Mouse (Mus musculus): ENCODE measurements at regions not wholly inside any gene's neighbourhood (a gene's known extent, or its start where the extent isn't known, plus 50 kb on each side); places are given as distances from the start of the nearest gene placed in this dataset.
A peak's percentile ranks its signal among the peaks of the same experiment; 100 is the strongest.

GRCm38 (mm10) chr17:4620361-4620760, 373.8 kb upstream of the Arid1b start:
- TF ChIP-seq GATA4 (IDR thresholded peaks at IDR 0.05; ENCODE audit: insufficient replicate concordance, low read length) = no peak

DNA sequence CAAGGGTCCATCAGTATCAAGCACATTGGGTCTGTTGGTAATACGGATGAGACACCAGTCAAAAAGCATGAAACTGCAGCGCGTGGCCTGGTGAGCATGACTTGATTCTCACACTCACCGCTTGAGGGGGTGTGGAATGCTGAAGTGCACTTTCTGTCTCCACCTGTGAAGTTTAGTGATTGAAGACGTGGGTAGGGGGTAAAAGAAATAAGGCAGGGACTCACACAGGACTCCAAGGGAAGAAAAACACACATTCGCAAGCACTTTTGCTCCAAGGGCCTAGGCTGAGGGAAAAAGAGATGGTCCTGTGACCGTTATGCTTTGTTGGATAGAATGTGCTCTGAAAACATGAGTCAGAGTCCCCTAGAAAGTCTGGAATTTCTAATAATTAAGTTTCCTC, 366.6 kb upstream of the Arid1b start:
- TF ChIP-seq GATA4 (IDR thresholded peaks at IDR 0.05; ENCODE audit: insufficient replicate concordance, low read length) = no peak

DNA sequence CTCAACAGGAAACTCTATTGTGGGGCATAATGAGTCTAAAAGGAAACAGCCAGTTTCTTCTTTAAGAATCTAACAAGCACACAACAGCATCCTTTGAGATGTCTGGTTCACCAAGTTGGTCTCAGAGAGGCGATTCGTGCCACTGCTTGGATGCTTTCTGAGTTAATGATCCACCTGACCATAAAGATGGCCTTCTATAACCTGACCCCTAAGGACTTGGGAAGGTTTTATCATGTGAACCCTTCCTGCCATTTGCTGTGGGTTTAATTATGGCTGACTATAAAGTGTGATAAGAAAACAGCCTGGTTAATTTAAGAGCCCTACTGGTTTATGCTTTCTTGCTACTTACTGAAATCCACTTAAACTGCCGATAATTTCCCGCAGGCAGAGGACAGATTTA, 363.0 kb upstream of the Arid1b start:
- TF ChIP-seq GATA4 (IDR thresholded peaks at IDR 0.05; ENCODE audit: insufficient replicate concordance, low read length) = no peak

DNA sequence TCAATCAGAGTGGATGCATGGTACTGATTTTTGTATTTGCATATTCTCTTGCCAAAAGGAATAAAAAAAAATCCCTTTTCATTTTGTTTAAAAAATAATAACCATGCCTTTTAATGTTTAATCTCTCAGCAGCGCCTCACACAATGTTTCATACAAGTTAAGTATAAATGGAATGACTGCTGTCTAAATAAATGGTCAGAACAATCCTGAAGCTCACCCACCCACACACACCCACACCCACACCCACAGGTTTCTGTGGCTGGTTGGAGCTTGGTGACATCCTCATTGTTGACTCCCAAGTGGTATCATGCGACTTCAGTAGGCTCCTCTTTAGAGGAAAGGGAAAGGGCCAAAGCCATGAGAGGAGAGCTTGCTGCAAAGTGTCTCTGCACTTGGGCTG, 361.6 kb upstream of the Arid1b start:
- no peak for TF ChIP-seq GATA4 (IDR thresholded peaks at IDR 0.05; ENCODE audit: insufficient replicate concordance, low read length)

DNA sequence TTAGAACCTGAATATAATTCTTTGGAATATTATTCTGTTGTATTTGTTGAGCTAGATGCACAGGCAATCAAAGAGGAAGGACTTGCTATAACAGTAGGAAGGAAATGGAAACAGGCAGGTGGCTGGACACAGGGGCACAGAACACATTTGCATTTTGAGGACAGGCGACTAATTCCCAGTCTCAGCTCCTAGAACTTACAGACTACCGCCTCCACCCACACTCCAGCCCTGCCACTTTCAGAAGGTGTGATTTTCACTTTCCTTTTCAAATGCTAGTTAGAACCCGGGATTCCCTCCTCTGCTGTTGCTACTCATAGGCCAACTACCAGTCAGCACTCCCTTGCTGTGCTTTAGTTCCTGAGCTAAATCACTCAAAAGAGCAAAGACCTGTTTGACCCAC, 360.4 kb upstream of the Arid1b start:
- TF ChIP-seq GATA4 (IDR thresholded peaks at IDR 0.05; ENCODE audit: insufficient replicate concordance, low read length) = no peak

- no peak for TF ChIP-seq GATA4 (IDR thresholded peaks at IDR 0.05; ENCODE audit: insufficient replicate concordance, low read length)
Observed at GRCm38 (mm10) chr17:4636796-4637353, 357.3 kb upstream of the Arid1b start.

- no peak for TF ChIP-seq GATA4 (IDR thresholded peaks at IDR 0.05; ENCODE audit: insufficient replicate concordance, low read length)
Observed at GRCm38 (mm10) chr17:4639531-4639930, 354.6 kb upstream of the Arid1b start.

DNA sequence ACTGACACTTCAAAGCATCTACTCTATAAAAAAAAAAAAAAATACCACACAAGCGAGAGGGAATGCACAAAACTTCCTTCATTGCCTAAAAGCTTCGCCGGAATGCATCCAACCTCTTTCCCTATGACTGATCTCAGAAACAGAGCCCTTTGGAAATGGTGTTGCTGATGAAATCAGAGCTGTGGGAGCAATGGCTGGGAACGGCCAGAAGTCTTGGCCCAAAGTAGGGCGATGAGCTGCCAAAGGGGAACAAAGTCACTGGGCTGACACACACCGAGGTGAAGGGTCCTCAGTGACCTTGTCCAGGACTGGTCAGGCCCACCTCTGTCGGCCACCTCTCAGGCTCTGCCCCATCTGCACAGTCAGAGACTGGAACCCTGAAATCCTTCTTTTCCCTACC, 353.6 kb upstream of the Arid1b start:
- TF ChIP-seq GATA4 (IDR thresholded peaks at IDR 0.05; ENCODE audit: insufficient replicate concordance, low read length) = no peak

DNA sequence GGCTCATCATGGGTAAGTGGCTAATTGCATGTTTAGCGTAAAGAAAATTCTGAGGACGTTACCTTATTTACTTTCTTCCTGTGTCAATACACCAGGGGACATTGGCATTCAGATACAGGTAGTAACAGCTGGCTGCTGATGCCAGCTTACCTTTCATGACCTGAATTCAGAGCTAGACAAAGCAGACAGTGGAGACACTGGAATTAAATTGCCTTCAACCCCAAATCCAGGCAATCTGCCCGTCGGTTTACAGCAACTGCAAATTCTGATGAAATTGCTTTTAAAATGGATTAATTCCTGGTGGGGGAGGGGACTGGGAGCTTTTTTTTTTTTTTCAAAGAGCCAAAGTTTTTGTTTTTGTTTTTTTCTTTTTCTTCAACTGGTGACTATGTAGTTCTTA, 353.0 kb upstream of the Arid1b start:
- TF ChIP-seq GATA4 (IDR thresholded peaks at IDR 0.05; ENCODE audit: insufficient replicate concordance, low read length) = 0 out of 2 replicates have a peak, but pooled peaks have one; percentile 21

DNA sequence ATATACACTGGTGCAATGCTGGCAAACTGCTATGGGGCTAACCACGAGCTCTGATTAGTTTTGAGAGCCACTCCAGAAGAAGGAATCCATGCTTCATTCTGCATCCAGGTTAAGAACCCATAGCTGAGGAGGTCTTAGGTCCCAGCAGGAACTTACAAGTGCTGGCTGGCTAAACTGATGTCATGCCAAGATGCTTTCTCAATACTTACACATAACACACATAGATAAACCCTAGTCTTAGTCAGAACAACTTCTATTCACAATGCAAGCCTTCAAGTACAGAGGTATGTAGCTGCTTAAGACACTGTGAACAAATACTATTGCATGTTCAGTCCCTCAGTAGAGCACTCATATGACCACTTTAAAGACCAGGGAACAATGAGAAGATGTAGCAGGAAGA, 352.1 kb upstream of the Arid1b start:
- TF ChIP-seq GATA4 (IDR thresholded peaks at IDR 0.05; ENCODE audit: insufficient replicate concordance, low read length) = no peak

GRCm38 (mm10) chr17:4643343-4643742, 350.8 kb upstream of the Arid1b start:
- no peak for TF ChIP-seq GATA4 (IDR thresholded peaks at IDR 0.05; ENCODE audit: insufficient replicate concordance, low read length)

DNA sequence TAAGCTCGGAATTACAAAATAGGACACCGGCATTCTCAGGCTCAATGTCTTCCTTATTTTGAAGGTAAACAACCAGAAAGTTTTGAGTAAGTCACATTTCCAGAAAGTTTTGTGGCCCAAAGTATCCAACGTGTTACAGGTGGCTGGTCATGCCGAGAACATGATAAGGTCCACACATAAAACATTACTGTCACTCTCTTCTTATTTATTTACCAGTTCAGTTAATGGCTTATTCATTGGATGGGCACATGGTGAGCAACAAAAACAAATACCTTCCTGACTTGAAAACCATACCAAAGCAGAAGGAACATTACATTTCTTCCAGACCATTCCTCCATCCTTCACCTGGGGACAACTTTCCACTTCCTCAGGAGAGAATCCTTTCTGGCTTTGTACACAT, 345.5 kb upstream of the Arid1b start:
- TF ChIP-seq GATA4 (IDR thresholded peaks at IDR 0.05; ENCODE audit: insufficient replicate concordance, low read length) = no peak

DNA sequence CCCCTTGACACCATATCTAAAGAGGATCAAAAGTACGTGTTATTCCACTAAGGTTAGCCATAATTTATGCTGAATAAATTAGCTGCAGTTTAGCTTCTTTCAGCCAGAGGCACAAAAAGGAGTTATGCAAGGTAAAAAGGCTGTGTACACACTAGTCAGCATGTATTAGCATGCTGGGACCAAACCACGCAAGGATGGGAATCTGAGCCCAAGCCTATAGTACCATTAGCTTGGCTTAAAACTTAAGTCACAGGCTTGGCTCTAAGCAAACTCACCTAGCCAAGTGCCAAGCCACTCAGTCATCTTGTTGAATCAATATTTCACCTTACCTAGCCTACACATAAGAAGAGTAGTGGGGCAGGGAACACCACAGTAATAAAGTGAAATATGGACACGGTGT, 339.9 kb upstream of the Arid1b start:
- no peak for TF ChIP-seq GATA4 (IDR thresholded peaks at IDR 0.05; ENCODE audit: insufficient replicate concordance, low read length)

DNA sequence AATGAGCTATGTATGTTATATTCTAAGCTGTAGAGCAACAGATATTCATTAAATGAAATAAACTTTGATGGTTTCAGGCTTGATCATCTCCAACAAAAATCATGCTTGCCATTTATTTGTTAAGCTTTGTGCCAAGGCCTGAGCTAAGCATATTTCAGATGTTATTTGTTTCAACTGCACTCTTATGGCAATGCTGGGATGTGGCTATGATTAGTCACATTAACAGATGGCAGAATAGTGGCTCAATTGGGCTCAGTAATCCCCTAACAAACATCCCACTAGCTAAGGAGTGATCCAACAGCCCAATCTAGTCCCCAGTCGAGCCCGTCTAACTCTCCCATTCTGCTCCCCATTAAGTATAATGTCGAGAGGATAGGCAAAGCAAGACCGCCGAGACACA, 332.1 kb upstream of the Arid1b start:
- no peak for TF ChIP-seq GATA4 (IDR thresholded peaks at IDR 0.05; ENCODE audit: insufficient replicate concordance, low read length)

- no peak for TF ChIP-seq GATA4 (IDR thresholded peaks at IDR 0.05; ENCODE audit: insufficient replicate concordance, low read length)
Observed at GRCm38 (mm10) chr17:4668511-4668910, 325.6 kb upstream of the Arid1b start.

DNA sequence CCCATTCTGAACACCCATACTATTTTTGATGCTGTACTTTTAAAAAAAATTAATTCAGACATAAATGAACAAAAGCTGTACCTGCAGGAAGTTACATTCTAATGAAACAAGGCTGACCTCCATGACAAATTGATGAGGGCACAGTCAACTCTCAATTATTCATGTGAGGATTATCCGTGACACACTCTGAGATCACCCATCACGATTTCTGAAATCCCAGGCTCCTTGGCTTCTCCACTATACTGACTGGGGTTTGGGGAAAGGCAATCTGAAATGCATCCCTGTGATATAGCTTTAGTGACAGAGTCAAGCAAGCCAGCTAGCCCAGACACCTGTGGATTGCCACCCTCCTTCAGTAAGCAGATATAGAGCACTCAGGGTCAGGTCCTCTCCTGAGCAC, 320.9 kb upstream of the Arid1b start:
- TF ChIP-seq GATA4 (IDR thresholded peaks at IDR 0.05; ENCODE audit: insufficient replicate concordance, low read length) = no peak

GRCm38 (mm10) chr17:4706421-4706820, 287.7 kb upstream of the Arid1b start:
- TF ChIP-seq GATA4 (IDR thresholded peaks at IDR 0.05; ENCODE audit: insufficient replicate concordance, low read length) = no peak

DNA sequence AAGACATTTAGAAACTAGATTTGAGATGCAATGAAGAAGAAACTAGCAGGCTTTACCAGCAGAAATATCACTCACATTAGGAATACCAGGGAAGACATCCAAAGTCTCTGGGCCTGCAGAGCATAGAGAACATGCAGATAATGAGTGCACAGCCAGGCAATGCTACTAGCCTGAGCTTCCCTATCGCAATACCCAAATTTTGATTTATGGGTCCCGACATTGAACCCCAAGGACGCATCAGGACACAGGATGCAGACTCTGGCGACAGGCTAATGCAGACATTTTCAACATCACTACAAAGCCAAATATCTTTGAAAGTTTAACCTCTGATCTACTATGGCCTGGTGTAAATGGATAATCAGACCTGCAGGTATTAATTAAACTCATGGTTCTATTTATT, 273.1 kb upstream of the Arid1b start:
- TF ChIP-seq GATA4 (IDR thresholded peaks at IDR 0.05; ENCODE audit: insufficient replicate concordance, low read length) = no peak

All from liver, adult (tissue).